Mouse (Mus musculus) heart, adult 2 months (tissue): ENCODE measurements around the gene Lrrc26.

Experiments
- CTCF ChIP-seq: fragments of 200-600 bp; IDR thresholded peaks from 2 replicates; pipeline ENCODE4 v1.8.1; 2022; ENCODE audit warnings: antibody characterized with exemption, mild to moderate bottlenecking, moderate library complexity
- POLR2A ChIP-seq: fragments of 200-500 bp; IDR thresholded peaks from 2 replicates; pipeline ENCODE4 v1.6.1; 2011; ENCODE audit warnings: mild to moderate bottlenecking, low read depth, low read length, control low read depth; ENCODE audit not compliant: insufficient read depth

DNA sequence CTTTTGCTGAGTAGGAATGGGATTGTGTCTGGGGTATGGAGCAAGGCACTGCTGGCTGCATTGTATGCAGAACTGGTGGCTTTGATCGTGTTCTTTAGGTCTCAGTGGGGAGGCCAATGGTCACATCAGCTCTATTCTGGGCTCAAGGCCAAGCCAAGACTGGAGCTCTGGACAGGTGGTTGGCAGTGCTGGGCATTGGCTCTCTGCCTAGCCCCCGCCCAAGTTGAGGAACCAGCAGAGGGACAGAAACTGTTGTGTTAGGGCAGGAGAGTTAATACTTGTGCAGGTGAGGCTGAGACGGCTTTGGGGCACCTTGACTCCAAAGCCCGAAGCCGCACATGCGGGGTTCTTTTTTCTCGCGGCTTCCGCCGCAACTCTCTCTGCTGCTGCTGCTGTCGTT, at the start of gene Lrrc26:
- TF ChIP-seq POLR2A, result no peak
- no peak for TF ChIP-seq CTCF
